Mouse (Mus musculus) cortical plate, adult 2 months (tissue): Measurements from ENCODE around the gene Ltbp2.

ENCODE experiments used
- CTCF ChIP-seq: fragments of 200-500 bp; IDR thresholded peaks from 2 replicates; pipeline ENCODE4 v1.5.1; 2011; ENCODE audit warnings: mild to moderate bottlenecking, control low read depth, low read length; ENCODE audit not compliant: insufficient read depth; ENCODE audit errors: extremely low read depth
- POLR2A ChIP-seq: fragments of 200-500 bp; IDR thresholded peaks from 2 replicates; pipeline ENCODE4 v1.6.1; 2011; ENCODE audit warnings: mild to moderate bottlenecking, low read length, control low read depth; ENCODE audit not compliant: insufficient read depth; ENCODE audit errors: extremely low read depth

DNA sequence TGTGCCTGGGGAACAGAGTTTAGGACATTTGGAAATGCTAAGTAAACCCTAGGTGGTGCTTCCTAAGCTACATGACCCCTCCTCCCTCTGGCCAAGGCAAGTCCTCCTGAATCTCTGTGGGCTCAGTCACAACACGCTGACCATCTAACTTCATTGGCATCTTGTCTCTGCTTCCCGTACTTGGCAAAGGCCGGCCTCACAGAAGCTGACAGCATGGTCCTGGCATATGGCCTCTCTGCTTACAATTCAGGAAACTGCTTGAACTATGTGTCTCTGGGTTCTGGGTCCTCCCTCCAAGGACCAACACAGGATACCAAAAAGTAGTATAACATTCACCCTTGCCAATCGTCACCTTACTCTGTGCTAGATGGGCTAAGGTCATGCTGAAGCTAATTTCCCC, 33.7 kb upstream of the Ltbp2 start:
- TF ChIP-seq CTCF (no peak), POLR2A (no peak)
